Mouse (Mus musculus): ENCODE results near the gene Tmem131.

DNA sequence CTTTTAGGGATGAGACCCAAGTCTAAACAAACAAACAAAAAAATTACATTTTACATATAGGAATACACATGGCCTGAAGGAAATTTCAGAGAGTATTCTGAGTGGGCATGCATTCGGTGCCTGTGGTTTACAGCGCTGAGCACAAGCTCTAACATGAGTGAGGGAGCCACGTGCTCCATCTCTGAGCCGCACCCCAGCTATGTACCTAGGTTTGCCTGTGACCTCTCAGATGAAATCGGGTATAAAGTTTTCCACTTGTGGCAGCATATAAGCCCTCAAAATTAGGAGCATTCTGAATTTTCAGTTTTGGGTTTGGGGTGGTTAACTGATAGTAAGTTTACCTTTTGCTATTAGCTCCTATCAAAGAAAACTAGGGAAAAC is 28.3 kb downstream of the Tmem131 start:
- TF ChIP-seq GATA1 (IDR thresholded peaks at IDR 0.05; ENCODE audit: borderline replicate concordance, low read length): no peak
- TF ChIP-seq FLI1 (IDR thresholded peaks at IDR 0.05; ENCODE audit: low read length): no peak
